Mouse (Mus musculus) olfactory bulb, adult 2 months (tissue): Measurements from ENCODE around the gene Sorbs1.

Source experiments
- CTCF ChIP-seq: fragments of 200-500 bp; IDR thresholded peaks from 2 replicates; pipeline ENCODE4 v1.5.1; 2012; ENCODE audit warnings: low read depth, mild to moderate bottlenecking, low read length, moderate library complexity; ENCODE audit not compliant: insufficient read depth
- POLR2A ChIP-seq: fragments of 200-500 bp; IDR thresholded peaks from 2 replicates; pipeline ENCODE4 v1.6.1; 2012; ENCODE audit warnings: mild to moderate bottlenecking, low read depth, low read length, moderate library complexity; ENCODE audit not compliant: insufficient read depth

- TF ChIP-seq CTCF: no peak
- TF ChIP-seq POLR2A: no peak
Measured at GRCm38 (mm10) chr19:40277494-40277893, 236.1 kb downstream of the Sorbs1 start.
